Mouse (Mus musculus): ENCODE results near the gene Amh.

Amh gene

DNA sequence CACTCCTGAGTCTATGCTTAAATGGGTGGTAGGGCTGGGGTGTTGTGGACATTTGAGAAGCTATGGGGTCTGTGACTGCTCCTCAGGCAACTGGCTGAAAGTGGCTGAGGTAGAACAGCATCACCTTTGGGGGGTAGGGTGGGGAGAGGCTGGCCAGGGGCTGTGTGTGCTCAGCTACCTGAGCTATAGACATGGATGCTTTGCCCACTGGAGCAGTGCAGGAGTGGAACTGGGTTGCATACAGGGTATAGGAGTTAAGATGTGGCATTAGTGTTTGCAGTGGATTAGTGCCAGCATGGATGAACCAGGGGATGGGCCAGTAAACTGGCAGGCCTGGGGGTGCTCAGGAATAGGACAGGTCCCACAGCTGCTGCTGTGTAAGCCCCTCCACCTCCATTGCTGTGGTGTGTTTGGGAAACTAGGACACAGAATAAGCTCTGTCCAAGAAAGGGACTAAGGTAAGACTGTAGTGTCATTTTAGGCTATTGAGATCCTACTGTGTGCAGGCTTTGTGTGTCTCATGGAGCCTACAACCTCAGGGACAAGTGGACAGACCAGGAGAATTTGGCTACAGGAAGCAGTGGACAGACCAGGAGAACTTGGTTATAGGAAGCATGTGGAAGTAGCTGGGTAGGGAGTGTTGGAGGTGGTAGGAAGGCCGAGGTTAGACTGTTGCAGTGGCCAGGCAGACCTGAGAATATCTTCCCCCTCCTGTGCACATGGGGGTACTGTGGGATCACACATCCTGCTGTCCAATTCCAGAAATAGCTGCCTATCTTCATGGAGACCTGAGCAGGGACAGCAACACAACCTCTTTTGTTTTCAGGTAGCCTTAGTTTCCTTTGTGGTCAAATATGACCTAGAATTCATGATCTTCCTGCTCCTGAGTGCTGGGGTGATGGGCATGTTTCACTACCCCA lies 24.6 kb downstream of the Amh start:
- DNase-seq, result peak; percentile 92

DNA sequence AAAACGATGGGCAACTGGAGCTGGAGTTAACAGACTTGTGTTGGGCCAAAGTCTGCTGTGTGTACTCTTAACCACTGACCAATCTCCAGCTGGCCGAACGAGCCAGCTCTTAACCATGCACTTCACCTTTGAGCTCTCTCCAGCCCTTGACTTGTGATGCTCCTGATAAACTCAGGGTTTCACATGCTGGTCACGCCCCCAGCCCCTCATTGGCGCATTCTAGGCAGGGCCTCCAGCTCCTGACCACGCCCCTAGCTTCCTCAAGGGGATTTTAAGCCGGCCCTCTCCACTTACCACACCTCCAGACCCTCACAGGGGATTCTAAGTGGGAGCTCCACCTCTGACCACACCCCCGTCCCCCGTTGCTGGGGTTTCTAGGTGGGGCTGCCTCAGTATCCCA lies 26.1 kb downstream of the Amh start:
- peak; percentile 94 for DNase-seq

DNA sequence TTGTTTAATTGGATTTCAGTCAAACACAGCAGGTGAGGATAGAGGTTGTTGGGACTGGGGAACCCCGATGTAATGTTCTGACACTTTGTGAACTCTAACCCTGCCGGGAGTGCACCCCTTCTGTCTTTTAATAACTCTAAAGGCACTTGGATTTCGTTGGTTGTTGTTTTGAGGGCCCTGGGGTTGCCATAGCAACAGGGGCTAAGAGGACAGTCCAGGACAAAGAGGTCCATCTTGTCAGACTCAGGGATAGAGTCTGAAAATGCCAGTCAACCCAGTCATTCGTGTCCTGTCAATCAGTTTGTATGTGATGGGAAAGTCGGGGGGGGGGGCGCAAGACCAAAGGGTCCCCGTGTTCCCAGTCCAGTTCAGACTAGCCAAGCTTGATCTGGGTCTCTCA lies 27.8 kb downstream of the Amh start:
- no peak for DNase-seq

DNA sequence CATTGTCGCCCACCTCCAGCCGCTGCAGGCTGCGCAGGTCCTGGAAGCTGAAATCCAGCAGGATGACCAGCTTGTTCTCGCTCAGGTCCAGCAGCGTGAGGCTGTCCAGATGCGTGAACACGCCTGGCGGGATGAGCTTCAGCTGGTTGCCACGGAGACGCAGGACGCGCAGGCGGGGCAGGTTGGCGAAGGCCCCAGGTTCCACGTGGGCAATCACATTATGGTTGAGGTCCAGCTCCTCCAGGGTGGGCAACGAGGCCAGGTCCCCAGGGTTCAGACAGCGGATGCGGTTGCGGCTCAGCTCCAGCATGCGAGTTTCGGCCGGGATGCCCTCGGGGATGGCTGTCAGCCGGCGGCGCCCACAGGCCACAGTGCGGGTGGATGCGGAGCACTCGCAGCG lies 30.6 kb downstream of the Amh start:
- DNase-seq, result no peak

DNA sequence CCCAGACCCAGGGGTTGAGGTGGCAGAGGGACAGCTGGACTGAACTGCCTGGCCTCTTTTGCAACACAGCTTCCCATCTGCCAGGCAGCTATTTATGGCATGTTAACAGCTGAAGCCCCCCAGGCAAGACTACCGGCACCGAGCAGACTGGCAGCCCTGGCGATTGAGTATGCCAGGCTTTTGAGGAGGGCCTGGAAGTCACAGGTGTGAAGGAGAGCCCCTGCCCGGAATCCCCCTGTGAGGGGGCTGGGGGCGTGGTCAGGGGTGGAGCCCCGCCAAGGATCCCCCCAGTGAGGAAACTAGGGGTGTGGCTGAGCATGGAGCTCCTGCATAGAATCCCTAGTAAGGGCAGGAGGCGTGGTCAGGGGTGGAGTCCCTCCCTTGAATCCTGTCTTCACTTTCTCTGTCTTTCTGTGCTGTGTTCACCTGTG lies 31.9 kb downstream of the Amh start:
- DNase-seq, result no peak

DNA sequence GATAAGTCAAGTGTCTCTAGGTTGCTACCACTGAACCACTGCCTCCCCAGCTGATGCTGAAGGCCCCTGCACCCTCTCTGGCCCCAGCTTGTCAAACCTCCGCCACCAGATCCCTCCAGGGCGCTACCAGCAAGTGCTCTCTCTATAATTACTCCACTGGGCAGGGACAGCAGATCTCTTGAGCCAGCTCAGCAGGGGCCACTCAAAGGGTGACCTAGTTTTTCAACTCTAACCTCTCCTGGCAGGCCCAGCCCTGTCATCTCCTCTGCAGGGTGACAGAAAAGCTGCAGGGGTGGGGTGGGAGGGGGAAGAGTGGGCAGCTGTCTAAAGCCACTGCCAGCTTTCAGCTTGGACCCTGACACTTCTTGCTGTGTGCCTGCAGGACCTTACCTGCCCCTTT lies 32.8 kb downstream of the Amh start:
- peak; percentile 96 for DNase-seq

DNA sequence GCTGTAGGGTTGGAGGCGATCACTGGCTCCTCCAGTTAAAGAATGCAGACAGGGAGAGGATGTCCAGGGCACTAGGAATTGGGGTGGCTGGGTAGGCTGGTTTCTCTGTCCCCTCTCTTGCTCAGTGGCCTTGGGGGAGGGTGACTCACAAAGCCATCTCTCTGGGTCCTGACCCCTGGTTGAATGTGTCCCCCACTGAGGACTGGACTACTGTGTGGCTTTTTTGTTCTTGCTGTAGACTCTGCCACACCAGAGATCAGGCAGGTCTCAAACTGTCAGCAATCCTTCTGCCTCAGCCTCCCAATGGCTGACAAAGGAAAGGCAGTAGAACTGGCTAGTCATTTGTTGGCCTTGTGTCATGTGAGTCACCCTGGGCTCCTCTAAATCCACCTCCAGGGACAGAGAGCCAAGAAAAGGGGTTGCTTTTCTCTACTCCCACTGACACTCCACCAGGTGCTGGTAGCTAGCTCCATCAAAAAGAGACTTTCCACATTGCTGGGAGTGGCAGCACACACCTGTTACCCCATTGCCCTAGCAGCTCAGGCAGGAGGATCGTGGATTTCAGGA lies 33.4 kb downstream of the Amh start:
- DNase-seq, result no peak

DNA sequence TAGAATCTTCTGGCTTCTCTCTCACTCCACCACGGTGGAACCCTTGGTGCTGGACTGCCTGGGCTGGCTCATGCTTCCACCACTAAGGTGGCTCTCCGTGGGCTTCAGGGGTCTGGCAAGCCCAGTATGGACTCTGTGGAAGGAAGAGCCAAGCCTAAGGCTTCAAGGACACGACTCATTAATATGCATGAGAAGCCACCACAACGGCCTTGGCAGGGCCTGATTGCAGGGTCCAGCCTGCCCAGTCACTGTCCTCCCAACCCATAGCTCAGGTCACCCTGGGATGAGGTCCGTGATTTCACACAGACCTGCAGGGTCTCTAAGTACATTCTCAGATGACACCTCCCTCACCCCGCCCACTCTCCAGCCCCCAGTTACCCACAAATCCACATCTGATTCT lies 34.8 kb downstream of the Amh start:
- DNase-seq, result no peak

DNA sequence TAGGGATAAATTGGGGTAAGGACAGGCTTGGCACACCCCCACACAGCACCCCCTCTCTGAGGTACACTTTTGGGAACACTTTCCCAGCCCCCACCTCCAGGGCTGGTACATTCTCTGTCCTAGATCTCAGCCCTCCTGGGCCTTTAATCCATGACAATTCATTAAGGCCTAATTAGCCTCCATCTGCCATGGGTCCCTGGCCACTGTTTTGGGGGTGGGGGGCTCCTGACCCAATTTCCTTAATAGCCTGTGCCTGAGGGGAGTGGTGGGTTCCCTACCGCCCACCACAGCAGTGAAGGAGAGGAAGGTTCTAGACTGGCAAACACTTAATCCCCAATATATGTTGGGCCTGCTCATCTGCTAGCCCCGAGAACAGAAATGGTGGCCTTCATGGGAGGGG lies 36.6 kb downstream of the Amh start:
- DNase-seq, result no peak

DNA sequence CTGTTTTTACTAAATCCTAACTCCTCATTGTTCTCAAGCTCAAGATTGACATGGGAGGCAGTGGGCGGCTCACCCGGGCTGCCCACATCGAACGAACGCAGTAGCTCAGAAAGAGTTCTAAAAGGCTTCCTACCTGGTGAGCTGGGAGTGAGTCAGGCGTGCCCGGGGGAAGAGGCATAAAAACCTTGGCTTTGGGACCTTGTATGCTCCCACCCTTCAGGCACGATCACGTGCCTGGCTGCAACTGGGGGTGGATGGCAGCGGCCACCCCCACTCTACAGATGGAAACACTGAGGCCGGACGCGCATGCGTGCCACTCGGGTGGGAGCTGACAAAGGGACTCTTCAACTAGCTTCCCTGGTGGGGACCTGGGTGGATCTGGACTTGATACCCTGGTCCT lies 37.3 kb downstream of the Amh start:
- no peak for DNase-seq

DNA sequence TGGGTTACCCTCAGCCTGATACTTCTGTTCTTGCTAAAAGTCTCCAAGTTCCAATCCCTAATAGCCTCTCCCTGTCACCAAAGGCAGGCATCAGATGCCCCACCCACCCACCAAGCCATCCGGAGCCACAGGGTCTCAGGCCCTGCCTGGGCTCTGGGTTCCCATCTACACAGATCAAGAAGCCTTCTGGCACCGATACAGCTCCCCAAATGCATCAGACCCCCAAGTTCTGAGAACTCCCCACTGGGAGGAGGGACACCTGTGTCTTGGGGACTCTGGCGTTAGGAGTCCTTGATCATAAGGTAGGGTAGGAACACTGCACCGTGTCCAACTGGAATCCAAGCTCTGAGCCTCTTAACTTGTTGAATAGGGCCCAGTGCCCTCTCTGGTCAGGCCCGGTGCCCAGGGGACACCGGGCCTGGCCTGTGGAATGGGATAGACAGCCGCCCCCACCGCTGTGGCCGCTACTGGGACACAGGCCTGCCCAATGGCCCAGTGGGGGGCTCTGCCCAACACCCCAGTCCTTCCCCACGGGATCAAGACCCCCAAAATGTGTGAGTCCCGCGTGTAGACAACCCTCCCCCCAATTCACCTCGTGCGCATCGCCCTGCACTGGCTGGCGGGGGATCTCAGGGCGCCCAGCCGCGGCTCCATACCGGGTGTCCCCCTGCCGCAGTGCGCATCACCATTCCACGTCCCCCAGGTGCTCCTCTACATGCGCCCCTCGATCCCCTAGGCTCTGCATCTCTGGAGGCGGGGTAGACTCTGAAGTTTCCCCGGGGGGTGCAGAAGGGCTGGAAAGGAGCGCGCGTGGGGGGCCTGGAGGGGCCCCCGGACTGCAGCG lies 38.3 kb downstream of the Amh start:
- no peak for DNase-seq

DNA sequence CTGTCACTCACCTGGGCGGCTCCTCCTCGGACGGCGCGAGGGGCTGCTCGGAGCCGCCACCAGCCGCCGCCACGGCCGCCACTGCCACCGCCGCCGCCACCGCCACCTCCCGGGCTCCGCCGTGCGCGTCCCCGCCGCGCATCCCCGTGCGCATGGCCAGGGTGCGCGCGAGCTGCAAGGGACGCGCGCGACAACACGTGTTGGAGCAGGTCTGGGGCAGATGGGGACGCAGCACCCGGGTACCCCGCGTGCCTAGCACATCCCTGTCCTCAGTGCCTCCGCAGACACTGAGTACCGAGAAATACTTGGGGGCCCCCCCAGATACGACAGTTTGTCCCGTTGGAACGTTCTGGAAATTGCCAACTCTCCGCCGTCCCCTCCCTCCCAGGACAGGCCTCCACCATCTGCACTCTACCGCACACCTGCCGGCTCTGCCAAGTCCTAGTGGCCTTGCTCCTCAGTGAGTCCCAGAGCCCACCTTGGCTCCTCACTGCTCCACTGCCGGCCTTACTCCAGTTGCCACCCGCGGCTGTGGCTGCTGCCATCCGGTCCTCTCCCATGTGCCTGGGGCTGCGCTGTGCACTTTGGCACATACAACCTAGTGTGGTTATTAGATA lies 39.0 kb downstream of the Amh start, which contains the start of gene Lingo3:
TSS of gene Lingo3 (minus strand) at position 109 of the 617 bp plus-strand sequence.
- no peak for DNase-seq

DNA sequence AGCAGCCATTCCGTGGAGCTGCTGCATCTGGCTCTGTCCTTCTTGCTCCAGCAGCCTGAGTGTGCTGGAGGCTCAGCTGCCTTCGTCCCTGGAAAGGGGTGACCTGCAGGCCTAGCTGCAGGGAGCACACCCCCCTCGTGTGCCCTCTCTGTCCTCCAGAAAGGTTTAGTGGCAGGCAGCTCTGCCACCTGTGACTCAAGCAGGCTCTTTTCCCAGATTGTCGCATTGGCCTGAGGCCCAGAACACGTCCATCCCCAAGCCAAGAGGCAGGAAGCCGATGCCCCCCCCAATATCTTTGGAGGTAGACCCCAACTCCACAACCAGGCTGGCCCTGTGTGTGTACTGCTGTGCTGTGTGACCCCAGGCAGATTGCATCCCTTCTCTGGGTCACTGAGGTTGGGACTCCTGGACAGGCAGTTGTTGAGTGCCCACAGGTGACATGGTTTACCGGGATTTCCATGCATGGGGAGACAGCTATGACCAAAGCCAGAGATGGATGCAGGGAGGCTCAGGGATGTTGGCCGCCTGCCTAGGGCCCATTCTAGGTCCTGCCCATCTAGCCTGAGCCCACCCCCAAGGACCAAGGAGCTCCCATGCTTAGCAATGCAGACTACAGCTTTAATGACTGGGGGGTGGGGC lies 40.1 kb downstream of the Amh start:
- DNase-seq, result no peak

DNA sequence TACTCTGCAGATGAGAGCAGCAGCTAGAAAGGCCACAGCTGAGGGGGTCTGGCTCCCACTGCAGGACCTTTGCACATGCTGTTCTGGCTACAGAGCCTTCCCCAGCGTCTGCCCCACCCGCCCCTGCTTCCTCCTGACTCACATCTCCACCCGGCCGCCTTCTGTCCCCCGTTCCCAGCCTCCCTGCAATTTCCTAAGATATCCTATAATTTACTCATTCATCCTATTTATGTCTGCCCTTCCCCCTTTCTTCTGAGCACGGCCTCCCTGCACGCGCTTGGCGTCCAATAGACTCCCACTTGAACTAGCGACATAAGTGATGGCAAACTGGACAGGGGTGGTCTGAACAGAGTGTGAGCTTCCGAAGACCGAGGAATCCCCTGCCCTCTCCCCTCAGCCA lies 40.7 kb downstream of the Amh start:
- no peak for DNase-seq

DNA sequence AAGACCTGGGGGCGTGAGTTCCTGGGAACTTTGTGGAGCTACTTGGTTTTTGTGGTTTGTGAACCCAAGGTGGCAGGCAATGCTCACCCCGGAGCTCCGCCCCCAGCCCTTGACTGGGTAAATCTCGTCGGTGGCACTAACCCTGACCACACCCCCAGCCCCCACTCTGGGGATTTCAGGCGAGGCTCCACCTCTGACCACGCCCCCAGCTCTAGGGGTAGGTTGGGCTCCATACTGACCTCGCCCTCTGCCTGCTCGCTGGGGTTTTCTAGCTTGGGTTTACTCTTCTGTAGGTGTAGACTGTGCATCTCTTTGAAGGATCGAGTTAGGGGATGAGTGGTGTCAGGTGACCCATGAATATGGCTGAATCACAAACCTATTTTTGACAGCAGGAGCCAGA lies 43.5 kb downstream of the Amh start:
- DNase-seq, result peak; percentile 93

DNA sequence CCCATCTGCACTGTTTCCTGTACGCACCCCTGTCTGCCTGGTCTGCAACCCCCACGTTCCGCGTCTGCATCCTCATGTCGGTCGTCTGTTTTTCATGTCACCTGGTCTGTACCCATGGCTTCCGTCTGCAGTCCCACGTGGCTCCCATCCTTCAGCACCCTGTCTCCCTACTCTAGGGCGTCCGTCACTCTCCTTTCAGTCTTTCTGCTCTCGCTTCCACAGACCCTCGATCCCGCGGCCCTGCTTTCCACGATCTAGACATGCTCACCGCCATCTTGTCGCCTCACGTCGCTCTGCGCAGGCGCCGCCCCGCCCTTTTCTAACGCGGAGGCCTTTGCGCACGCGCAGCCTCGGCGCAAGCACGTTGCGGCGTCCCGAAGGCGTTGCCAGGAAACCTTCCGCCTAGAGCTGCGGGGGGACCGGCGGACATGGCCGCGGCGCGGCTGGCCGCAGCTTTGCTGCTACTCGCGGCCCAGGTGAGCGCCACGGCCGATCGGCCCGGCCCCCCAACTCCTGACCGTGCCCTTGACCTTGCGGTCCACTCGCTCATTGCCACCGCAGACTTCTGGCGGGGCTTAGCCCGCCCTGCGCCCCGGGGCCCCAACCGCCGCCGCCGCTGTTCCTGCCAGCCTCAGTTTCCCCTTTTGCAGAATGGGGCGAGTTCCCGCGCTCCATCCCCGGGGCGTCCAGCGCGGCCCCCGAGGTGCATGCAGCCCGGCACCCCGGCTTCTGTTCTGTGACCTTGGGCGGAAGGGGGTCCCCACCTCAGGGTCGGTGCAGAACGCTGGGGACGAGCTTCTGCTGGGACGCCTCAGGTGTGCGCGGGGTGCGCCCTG lies 50.1 kb downstream of the Amh start, which contains the start of the genes Lsm7 and Sppl2b:
TSS of gene Lsm7 (minus strand) at position 297 of the 836 bp plus-strand sequence.
TSS of gene Sppl2b (plus strand) at position 363 of the 836 bp plus-strand sequence.
- DNase-seq, result peak; percentile 100

DNA sequence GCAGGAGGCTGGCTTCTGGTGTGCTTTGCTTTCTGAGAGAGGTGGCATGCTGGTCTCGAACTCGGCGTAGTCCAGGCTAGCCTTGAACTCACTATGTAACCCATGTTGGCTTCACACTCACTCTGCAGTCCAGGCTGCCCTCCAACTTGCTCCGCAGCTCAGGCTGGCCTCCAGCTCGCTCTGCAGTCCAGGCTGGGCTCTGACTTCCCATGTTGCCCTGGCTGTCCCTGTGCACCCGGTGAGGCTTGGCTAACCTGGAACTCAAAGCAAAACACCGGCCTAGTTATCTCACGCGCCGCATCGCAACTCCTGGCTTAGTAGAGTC lies 50.7 kb downstream of the Amh start:
- DNase-seq, result no peak

DNA sequence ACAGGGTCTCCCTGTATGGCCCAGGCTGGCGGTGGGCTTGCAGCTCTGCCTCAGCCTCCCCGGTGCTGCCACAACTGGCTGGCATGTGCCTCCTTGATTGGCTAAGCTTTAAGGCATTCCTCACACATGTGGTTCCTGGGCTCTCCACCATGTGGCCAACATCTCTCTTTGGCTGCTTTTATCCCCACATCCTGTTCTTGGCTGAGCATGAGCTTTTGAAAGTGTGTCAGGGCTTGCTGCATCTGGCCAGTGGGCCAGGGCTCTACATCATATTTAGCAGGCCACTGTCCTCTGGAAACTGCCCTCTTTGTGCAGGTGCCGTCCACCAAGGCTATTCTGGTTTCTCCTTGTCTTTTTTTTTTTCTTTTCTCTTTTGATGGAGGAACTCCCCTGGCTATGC lies 51.2 kb downstream of the Amh start:
- DNase-seq, result peak; percentile 95

DNA sequence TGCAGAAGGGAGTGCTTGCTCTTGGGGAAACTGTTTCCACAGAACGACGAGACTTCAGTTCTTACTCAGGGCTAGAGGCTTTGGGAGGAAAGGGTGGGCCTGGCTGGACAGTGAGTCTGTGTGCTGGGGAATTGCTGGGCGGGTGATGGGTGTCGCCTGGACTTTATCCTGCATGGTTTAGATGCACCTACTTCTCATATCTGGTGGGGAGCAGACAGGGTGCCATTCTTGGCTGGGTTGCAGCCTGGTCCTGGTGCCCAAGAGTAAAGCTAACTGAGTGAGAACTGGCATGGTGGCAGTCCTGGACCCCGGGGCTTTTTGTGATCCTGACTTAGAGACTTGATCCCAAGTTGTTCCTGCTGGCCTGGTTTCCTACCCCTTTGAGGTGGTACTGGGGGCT lies 51.9 kb downstream of the Amh start:
- no peak for DNase-seq

All from heart, adult 11 months (tissue).